Mouse (Mus musculus) G1E-ER4 (cell line): ENCODE measurements at regions not wholly inside any gene's neighbourhood (a gene's known extent, or its start where the extent isn't known, plus 50 kb on each side); places are given as distances from the start of the nearest gene placed in this dataset.

Source experiments
- GATA1 ChIP-seq: IDR thresholded peaks from one replicate; pipeline ENCODE4 v1.8.0; 2012; ENCODE audit warnings: low read length, inconsistent platforms

DNA sequence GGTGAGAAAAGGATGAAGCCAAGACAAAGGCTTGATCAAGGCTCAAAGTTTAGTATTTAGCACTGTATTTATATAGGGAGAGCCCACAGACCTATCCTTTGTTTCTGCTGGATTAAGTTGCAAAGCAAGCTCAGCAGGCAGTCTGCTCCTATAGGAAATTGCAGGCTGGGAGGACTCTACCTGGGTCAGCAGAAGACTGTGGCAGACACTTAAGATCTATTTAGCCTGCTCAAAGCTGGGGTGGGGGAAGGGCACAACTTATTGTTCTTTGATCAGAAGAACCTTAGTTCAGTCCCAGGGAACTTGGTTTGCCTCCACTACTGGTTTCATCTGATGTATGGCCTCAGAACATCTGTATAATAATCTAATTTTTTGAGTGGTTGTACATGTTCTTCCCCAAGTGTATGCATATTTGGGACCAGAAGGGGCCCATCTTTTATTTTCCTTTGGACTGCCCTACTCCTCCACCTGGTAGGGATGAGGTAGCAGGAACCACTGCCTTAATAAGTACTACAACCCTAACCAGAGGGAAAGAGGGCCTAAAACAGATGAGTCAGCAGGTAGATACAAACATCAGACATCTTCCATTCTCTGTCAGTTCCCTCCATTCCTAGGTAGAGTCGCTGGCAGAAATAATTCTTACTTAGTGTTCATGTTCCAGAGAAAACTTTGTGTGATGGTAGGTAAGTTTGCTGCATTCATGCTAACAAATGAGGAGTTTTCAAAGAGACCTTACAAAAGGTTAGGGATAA, 159.1 kb downstream of the Akr1d1 start:
- no peak for TF ChIP-seq GATA1

- no peak for TF ChIP-seq GATA1
These were observed 159.7 kb downstream of the Akr1d1 start for GRCm38 (mm10) chr6:37689696-37690095.

GRCm38 (mm10) chr6:37691976-37692644, 162.1 kb downstream of the Akr1d1 start:
- no peak for TF ChIP-seq GATA1

DNA sequence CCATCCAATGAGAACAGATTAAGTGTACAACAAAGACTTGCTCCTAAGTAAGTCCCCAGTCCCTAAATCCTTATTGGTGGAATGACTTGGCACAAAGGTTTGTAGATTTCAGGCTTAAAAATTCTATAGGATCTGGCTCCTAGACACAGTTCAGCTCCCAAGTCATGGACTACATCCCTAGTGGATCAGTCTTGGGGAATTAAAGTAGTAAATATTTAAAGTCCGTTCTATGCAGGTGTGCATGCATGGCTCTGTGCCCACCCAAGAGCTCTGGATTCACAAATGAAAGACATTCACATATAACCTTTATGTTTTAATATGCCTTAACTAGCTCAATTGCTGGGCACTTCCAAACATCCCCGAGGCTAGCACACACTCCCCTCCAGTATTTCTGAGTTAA, 162.8 kb downstream of the Akr1d1 start:
- no peak for TF ChIP-seq GATA1

DNA sequence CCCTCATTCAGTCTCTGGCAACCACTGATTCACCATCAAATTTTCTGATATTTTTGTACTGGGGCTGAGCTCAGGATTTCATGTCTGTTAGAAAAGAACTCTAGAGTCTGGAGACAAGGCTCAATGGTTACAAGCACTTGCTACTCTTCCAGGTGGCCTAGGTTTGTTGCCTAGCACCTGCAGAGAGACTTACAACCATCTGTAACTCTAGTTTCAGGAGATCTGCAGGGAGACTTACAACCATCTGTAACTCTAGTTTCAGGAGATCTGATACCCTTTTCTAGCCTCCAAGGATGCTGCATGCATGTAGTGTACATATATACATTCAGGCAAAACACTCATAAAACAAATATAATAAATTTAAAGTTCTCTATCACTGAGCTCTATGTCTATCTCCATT, 166.1 kb downstream of the Akr1d1 start:
- TF ChIP-seq GATA1: no peak

DNA sequence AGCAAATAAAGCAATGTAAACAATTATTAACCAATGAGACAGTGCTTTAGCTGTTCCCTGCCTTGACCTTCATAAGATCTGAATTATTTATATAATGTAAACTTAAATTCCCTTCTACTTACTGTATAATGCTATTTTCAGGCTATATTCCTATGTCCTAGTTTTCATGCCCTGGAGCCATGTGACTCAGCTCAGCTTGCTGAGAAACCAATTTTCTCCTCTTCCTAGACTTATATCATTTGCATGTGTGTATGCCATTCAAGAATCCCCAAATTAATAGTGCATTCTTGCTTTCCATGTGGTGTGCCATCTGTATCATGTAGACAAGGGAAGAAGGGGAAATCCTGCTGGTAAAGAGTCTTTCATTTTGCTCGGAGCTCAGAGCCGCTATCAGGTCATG, 166.7 kb upstream of the Trim24 start:
- no peak for TF ChIP-seq GATA1

DNA sequence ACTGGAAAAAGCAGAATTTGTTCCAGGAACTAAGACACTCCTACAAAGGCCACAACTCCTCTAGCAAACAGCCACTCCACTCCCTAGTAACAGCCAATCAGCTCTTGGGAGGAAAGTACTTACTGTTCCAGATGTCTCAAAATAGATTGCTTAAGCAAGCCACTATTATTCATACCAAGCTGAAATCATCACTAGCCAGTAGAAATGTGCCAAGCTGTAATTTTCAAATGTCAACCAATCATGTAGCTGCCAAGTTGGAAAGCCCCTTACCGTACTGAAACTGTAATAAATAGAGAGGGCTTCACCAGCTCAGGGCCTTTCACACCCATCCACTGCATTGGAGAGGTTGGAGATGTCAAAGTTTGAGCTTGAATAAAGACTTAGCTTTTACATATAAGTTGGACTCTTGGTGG, 164.9 kb upstream of the Trim24 start:
- no peak for TF ChIP-seq GATA1

DNA sequence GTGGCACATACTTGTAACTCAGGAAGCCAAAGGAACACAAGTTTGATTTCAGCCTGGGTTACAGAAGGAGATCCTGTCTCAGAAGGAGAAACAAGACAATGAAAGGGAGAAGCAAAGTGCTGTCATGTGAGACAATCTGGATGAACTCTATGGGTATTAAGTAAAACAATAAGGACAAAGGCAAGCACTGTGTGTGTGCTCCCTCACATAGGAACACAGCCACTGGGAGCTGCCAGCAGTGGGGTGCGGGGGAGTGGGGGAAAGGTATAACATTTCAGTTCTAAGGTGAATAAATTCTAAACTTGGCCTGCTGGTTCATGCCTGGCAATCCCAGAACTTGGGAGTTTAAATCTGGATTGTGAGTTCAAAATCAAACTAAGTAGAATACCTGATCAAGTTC, 158.8 kb upstream of the Trim24 start:
- TF ChIP-seq GATA1: no peak

DNA sequence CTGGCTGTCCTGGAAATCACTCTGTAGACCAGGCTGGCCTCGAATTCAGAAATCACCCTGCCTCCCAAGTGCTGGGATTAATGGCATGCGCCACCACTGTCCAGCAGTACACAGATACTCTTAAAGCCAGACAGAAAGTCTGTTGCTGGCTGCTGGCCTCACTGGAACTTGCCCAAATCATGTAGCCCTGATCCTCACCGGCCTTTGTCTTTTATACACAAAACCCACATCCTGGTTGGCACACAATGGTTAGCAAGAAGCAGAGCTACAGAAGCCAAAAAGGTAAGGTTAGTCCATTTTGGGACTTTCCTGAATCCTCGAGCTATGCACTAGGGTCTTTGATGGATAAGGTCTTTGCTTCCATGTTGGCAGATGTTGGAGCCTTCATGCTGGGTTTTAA, 157.2 kb upstream of the Trim24 start:
- no peak for TF ChIP-seq GATA1

GRCm38 (mm10) chr6:37714223-37714928, 156.2 kb upstream of the Trim24 start:
- no peak for TF ChIP-seq GATA1

- TF ChIP-seq GATA1: no peak
These were observed 148.9 kb upstream of the Trim24 start for GRCm38 (mm10) chr6:37721736-37722135.

DNA sequence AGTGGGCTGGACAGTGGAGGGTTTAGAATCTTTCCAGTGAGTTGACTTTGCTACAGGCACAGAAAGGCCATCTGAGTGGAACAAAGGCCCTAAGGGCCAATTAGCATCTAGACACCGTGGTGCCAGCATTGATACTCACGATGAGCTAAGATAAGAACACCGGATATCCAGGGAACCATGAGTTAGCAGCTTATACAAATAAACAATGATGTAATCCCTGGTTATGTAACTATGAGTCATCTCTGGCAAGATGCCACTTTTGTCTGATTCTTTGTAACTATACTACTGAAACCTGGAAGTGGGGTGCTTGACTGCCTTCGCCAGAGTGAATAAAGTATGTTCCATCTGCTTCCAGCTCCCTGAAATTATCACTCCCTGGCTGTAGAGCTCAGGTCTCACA, 147.3 kb upstream of the Trim24 start:
- no peak for TF ChIP-seq GATA1

DNA sequence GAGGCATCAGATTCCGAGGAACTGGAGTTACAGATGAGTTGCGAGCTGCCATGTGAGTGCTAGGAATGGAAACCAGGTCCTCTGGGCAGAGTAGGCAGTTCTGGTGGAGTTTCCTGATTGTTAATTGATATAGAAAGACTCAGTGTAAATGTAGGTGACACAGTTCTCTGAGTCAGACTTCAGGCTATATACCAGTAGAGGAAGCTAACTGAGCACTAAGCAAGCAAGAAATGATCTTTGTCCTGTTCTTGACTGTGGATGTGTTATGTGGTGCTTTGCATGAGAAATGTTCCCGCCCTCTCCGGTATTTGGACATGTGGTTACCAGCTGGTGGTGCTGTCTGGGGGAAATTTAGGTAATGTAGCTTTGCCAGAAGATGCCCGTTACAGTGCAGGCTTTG, 146.4 kb upstream of the Trim24 start:
- no peak for TF ChIP-seq GATA1

DNA sequence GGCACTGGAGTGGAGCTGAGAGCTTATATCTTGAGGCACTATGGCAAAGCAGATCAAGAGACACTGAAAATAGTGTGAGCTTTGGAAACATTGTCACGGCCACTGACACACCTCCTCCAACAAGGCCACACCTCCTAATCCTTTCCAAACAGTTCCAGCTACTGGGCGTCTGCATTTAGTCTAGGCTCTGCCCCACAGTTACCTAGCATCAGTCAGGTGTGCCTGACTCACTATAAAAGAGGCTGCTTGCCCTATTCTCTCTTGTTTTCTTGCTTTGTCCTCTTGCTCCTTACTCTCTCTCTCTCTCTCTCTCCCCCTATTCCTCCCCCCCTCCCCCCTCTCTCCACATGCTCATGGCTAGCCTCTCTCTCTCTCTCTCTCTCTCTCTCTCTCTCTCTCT, 142.0 kb upstream of the Trim24 start:
- no peak for TF ChIP-seq GATA1

DNA sequence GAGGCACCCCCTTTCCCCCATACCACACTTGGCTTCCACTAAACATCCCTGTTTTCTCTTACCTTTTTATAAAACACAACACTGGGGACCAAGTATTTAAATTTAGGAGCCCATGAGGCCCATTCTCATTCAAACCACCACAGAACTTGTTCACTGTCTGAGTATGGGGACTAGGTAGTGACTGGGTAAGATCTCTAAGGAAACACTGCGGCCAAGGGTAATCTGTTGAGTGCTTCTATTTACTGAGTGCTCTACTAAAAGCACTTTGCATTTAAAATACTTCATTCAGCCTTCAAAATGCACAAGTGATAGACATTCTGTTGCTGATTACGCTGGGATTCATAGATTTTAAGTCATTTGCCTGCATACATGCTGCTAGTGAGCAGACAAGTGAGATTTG, 141.4 kb upstream of the Trim24 start:
- TF ChIP-seq GATA1: no peak

DNA sequence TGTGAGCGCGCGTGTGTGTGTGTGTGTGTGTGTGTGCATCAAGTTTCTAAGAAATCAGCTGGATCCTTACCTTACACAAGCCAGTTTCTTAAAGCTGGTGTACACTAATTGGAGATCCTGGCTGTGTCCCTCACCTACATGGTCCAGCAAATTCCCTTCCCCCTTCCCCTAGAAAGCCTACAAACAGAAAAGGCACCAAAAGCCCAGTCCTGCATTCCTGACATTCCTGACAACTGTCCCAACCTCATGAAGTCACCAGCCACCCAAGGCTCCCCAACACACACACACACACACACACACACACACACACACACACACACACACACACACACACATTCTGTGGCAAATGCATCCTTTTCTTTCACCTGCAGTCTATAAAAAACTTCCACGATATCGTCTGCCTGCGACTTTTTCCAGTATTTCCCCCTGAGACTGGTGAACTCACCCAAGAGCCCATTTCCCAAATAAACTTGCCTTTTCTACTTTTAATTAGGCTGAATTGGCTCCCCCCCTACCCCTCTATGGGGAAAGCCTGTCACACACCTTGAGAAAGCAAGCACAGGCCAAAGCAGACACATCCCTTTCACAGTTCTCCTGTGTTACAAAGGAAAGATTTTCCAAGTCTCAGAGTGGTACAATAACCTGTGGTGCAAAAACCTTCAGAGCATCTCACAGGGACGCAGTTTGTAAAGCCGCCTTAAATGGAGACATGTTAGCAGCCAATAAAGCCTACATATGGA, 139.9 kb upstream of the Trim24 start:
- no peak for TF ChIP-seq GATA1
